Mouse (Mus musculus) kidney, adult 9 months (tissue): ENCODE measurements around the gene Scgb1a1.
A peak's percentile ranks its signal among the peaks of the same experiment; 100 is the strongest.
"Not testable (repeated sequence)": the region's sequence is repeated elsewhere in the genome, so short reads cannot be mapped to it uniquely, and the experiment has no call there.

Experiments used
- DNase-seq: peaks from one replicate; pipeline ENCODE4 v3.0.0; 2022

Scgb1a1 gene

GRCm38 (mm10) chr19:9063831-9064230 is 23.9 kb downstream of the Scgb1a1 start:
- no peak for DNase-seq

- DNase-seq = no peak
Measured at GRCm38 (mm10) chr19:9062822-9063221, 24.9 kb downstream of the Scgb1a1 start.

- DNase-seq = no peak
Measured at GRCm38 (mm10) chr19:9061221-9061893, 26.4 kb downstream of the Scgb1a1 start.

- no peak for DNase-seq
Measured at GRCm38 (mm10) chr19:9060103-9060502, 27.7 kb downstream of the Scgb1a1 start.

- DNase-seq = no peak
Measured at GRCm38 (mm10) chr19:9059391-9059790, 28.4 kb downstream of the Scgb1a1 start.

- no peak for DNase-seq
Measured at GRCm38 (mm10) chr19:9058944-9059343, 28.8 kb downstream of the Scgb1a1 start.

GRCm38 (mm10) chr19:9058331-9058884 is 29.4 kb downstream of the Scgb1a1 start:
- DNase-seq = no peak

- DNase-seq = no peak
Measured at GRCm38 (mm10) chr19:9057679-9058078, 30.1 kb downstream of the Scgb1a1 start.

GRCm38 (mm10) chr19:9055703-9056355 is 31.9 kb downstream of the Scgb1a1 start:
- no peak for DNase-seq

GRCm38 (mm10) chr19:9055153-9055552 is 32.6 kb downstream of the Scgb1a1 start:
- DNase-seq = peak; percentile 41

- no peak for DNase-seq
Measured at GRCm38 (mm10) chr19:9052803-9053431, 34.8 kb downstream of the Scgb1a1 start.

GRCm38 (mm10) chr19:9051985-9052384 is 35.8 kb downstream of the Scgb1a1 start:
- DNase-seq = not testable (repeated sequence)

GRCm38 (mm10) chr19:9050294-9051229 is 37.2 kb downstream of the Scgb1a1 start:
- DNase-seq = no peak

GRCm38 (mm10) chr19:9048981-9049687 is 38.6 kb downstream of the Scgb1a1 start:
- DNase-seq = no peak

GRCm38 (mm10) chr19:9047946-9048387 is 39.8 kb downstream of the Scgb1a1 start:
- no peak for DNase-seq

GRCm38 (mm10) chr19:9047207-9047945 is 40.4 kb downstream of the Scgb1a1 start:
- no peak for DNase-seq

- no peak for DNase-seq
Measured at GRCm38 (mm10) chr19:9044291-9044690, 43.5 kb downstream of the Scgb1a1 start.

GRCm38 (mm10) chr19:9043123-9043522 is 44.6 kb downstream of the Scgb1a1 start:
- DNase-seq = no peak

- DNase-seq = no peak
Measured at GRCm38 (mm10) chr19:9041074-9041473, 46.7 kb downstream of the Scgb1a1 start.

- no peak for DNase-seq
Measured at GRCm38 (mm10) chr19:9040649-9041048, 47.1 kb downstream of the Scgb1a1 start.

- no peak for DNase-seq
Measured at GRCm38 (mm10) chr19:9039928-9040327, 47.8 kb downstream of the Scgb1a1 start.
